ENCODE assay signal across 13 mouse cellular contexts in genomic region chr1:166279580-166280206, GRCm38 (mm10). TPM values are rescaled to one million over a fixed set of nuclear protein-coding genes. Genes with fewer than 3 reads are reported as not detected.
DNase-seq lines count a peak whose midpoint lies in the region; ATAC-seq and TF ChIP-seq lines count a peak whose summit lies in the region.
"Had no signal": no experiment of that assay in that cellular context is flagged by ENCODE, and none has a peak within 500 bp of the region (broad histone marks: within the 10 kb centered on the region; RNA-seq: fewer than 3 reads in every experiment).

No protein-coding gene starts in this region.

- H3K4me2 ChIP-seq in hindbrain, postnatal 0 days (ENCODE audit: low read depth, low read length): no peak overlapping the region
- H3K4me2 ChIP-seq in neural tube, embryonic 12.5 days (replicated peaks): peak overlapping the region; percentile 5; the same call in 1 of the 2 replicates
- H3K4me2 ChIP-seq: heart, embryonic 11.5 days had no signal

- 24% methylated on average over 9 of the region's 9 CpGs for WGBS in forebrain, embryonic 10.5 days
- WGBS in hindbrain, postnatal 0 days: 20% methylated on average over 9 of the region's 9 CpGs
- 21% methylated on average over 9 of the region's 9 CpGs for WGBS in neural tube, embryonic 12.5 days

- peak; percentile 64 for DNase-seq in embryo, embryonic 10.5 days (ENCODE audit: low spot score)
- DNase-seq in forebrain, embryonic 10.5 days (ENCODE audit: extremely low spot score, low spot score): peak; percentile 40
- DNase-seq in hindbrain, postnatal 0 days (ENCODE audit: low spot score): no peak
- DNase-seq in gastrocnemius, postnatal 10 days: no peak
- DNase-seq in testis, postnatal 14 days (ENCODE audit: low spot score): no peak
- DNase-seq in spleen, postnatal 36 days (ENCODE audit: low spot score in 2 of 2): no peak
- DNase-seq: thymus, adult 18-20 months had no signal

- peaks cover 9% of the 10 kb centered on the region; the same call in 1 of the 2 replicates for H3K36me3 ChIP-seq in forebrain, embryonic 10.5 days (replicated peaks)
- no peaks in the 10 kb centered on the region for H3K36me3 ChIP-seq in hindbrain, postnatal 0 days (ENCODE audit: insufficient read depth, low read length)
- H3K36me3 ChIP-seq in neural tube, embryonic 12.5 days: no peaks in the 10 kb centered on the region

- peak overlapping the region; percentile 37 for H3K4me3 ChIP-seq in forebrain, embryonic 10.5 days
- no peak overlapping the region for H3K4me3 ChIP-seq in hindbrain, postnatal 0 days (ENCODE audit: low read length)
- no peak overlapping the region for H3K4me3 ChIP-seq in neural tube, embryonic 12.5 days
- H3K4me3 ChIP-seq: erythroblast, embryonic 14.5 days had no signal

- no peak overlapping the region for H3K9ac ChIP-seq in hindbrain, postnatal 0 days (replicated peaks; ENCODE audit: low read length)
- H3K9ac ChIP-seq in neural tube, embryonic 12.5 days: 0 out of 2 replicates have a peak overlapping the region, but pooled peaks have one; percentile 26

- H3K9me3 ChIP-seq in forebrain, embryonic 10.5 days: no peaks in the 10 kb centered on the region
- no peaks in the 10 kb centered on the region for H3K9me3 ChIP-seq in hindbrain, postnatal 0 days (ENCODE audit: low read length)
- no peaks in the 10 kb centered on the region for H3K9me3 ChIP-seq in neural tube, embryonic 12.5 days

- ATAC-seq in hindbrain, postnatal 0 days: no peak
- 0 out of 2 replicates have a peak, but pooled peaks have one; percentile 17 for ATAC-seq in neural tube, embryonic 12.5 days (ENCODE audit: low FRiP score, low read depth)

- TF ChIP-seq CTCF in hindbrain, postnatal 0 days (IDR thresholded peaks at IDR 0.05; ENCODE audit: low read depth): no peak

- peaks cover 77% of the 10 kb centered on the region for H3K4me1 ChIP-seq in forebrain, embryonic 10.5 days
- H3K4me1 ChIP-seq in hindbrain, postnatal 0 days (ENCODE audit: insufficient read depth, low read length): peaks cover 46% of the 10 kb centered on the region
- H3K4me1 ChIP-seq in neural tube, embryonic 12.5 days: peaks cover 61% of the 10 kb centered on the region

- no peaks in the 10 kb centered on the region for H3K27me3 ChIP-seq in forebrain, embryonic 10.5 days (ENCODE audit: poor library complexity, severe bottlenecking)
- H3K27me3 ChIP-seq in hindbrain, postnatal 0 days (ENCODE audit: insufficient read depth, low read length): no peaks in the 10 kb centered on the region
- H3K27me3 ChIP-seq in neural tube, embryonic 12.5 days (replicated peaks): no peaks in the 10 kb centered on the region

- peak overlapping the region; percentile 92 for H3K27ac ChIP-seq in forebrain, embryonic 10.5 days
- peak overlapping the region; percentile 77 for H3K27ac ChIP-seq in hindbrain, postnatal 0 days
- H3K27ac ChIP-seq in neural tube, embryonic 12.5 days: no peak overlapping the region

RNA-seq across cellular contexts. Expression of gene Ildr2, which starts 25.8 kb away (rescaled TPM):
- 7.7 and 8.3 TPM in 2 replicates for polyA plus RNA-seq in forebrain, embryonic 10.5 days (2016; fragmentation: Nextera tagmentation; extraction: Ambion mirVana)
- 23.0 and 25.8 TPM in 2 replicates for total RNA-seq in hindbrain, postnatal 0 days (2014; rRNA removed)
- 5.3 and 5.9 TPM in 2 replicates for polyA plus RNA-seq in hindbrain, postnatal 0 days (2015; fragmentation: Nextera tagmentation; extraction: Ambion mirVana)
- polyA plus RNA-seq in neural tube, embryonic 12.5 days (2016; fragmentation: Nextera tagmentation; extraction: Ambion mirVana): 5.1 and 5.3 TPM in 2 replicates
- total RNA-seq in gastrocnemius, postnatal 10 days (2021): 1 to 10 TPM; 2.6 to 3.4 TPM
- polyA plus RNA-seq: erythroblast, embryonic 14.5 days had no signal

RNA-seq across cellular contexts. Expression of gene Mael, which starts 41.1 kb away (rescaled TPM):
- not detected in 2 replicates for polyA plus RNA-seq in forebrain, embryonic 10.5 days (2016; fragmentation: Nextera tagmentation; extraction: Ambion mirVana)
- total RNA-seq in hindbrain, postnatal 0 days (2014; rRNA removed): not detected in 2 replicates
- polyA plus RNA-seq in hindbrain, postnatal 0 days (2015; fragmentation: Nextera tagmentation; extraction: Ambion mirVana): 0.21 and 0.26 TPM in 2 replicates
- not detected in 2 replicates for polyA plus RNA-seq in neural tube, embryonic 12.5 days (2016; fragmentation: Nextera tagmentation; extraction: Ambion mirVana)
- not detected for total RNA-seq in gastrocnemius, postnatal 10 days (2021)
- total RNA-seq: left cerebral cortex, adult 8-10 months; monocyte, adult 5-6 weeks had no signal
- polyA plus RNA-seq: erythroblast, embryonic 14.5 days; liver, embryonic 16.5 days had no signal

Comparison
In these comparisons a context has a peak if more than half of its experiments do, and no peak if none do; other contexts are left out.
1. DNase-seq: peak in embryo, embryonic 10.5 days (single experiment) and forebrain, embryonic 10.5 days (single experiment); none in hindbrain, postnatal 0 days (single experiment), gastrocnemius, postnatal 10 days (single experiment), testis, postnatal 14 days (single experiment) and spleen, postnatal 36 days (0 of 2).